Mouse (Mus musculus): ENCODE measurements around the gene Irf9.

The Irf9 gene

GRCm38 (mm10) chr14:55579511-55580496, 23.6 kb upstream of the Irf9 start:
- DNase-seq (ENCODE audit: extremely low spot score, low read depth, low spot score) = no peak

DNA sequence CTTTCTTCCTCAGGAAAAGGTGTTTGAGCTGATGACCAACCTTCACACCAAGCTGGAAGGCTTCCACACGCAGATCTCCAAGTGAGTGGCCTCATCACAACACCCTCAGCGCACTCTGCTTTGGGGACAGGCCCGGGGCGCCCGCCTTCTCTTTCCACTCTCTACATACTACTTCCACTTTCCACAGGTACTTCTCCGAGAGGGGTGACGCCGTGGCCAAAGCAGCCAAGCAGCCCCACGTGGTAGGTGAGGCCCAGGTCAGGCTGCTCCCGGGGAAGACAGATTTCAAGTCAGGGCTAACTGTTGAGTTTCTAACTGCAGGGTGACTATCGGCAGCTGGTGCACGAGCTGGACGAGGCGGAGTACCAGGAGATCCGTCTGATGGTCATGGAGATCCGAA, 22.6 kb upstream of the Irf9 start:
- no peak for DNase-seq (ENCODE audit: extremely low spot score, low read depth, low spot score)

DNA sequence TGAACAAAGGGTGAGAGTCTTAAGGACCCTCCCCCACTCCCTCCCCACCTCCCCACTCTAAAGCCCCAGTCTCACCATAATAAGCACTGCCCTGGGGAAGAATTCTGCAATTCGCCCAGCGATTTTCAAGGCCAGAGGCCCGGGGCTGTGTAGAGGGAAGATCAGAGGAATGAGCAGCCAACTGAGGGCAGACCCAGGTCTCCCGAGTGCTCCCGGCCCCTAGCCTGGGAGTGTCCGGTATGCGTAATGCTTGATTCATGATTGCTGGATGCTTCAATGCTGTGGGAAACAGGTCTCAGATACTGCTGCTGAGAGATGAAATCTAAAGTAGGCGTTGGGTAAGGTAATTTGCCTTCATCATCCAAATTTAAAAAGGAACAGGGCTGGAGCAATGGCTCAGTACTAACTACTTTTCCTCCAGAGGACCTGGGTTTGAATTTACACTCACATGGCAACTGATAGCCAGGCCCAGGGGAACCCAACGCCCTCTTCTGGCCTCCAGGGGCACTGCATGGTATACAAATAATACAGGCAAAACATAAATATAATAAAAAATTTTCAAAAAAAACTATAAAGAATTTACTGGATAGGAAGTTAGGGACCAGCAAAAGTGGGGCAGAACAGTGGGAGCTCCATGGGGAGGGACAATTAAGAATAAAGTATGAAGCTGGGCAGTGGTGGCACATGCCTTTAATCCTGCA, 21.2 kb upstream of the Irf9 start:
- no peak for DNase-seq (ENCODE audit: extremely low spot score, low read depth, low spot score)

GRCm38 (mm10) chr14:55584303-55584701, 19.1 kb upstream of the Irf9 start:
- DNase-seq (ENCODE audit: extremely low spot score, low read depth, low spot score) = no peak

DNA sequence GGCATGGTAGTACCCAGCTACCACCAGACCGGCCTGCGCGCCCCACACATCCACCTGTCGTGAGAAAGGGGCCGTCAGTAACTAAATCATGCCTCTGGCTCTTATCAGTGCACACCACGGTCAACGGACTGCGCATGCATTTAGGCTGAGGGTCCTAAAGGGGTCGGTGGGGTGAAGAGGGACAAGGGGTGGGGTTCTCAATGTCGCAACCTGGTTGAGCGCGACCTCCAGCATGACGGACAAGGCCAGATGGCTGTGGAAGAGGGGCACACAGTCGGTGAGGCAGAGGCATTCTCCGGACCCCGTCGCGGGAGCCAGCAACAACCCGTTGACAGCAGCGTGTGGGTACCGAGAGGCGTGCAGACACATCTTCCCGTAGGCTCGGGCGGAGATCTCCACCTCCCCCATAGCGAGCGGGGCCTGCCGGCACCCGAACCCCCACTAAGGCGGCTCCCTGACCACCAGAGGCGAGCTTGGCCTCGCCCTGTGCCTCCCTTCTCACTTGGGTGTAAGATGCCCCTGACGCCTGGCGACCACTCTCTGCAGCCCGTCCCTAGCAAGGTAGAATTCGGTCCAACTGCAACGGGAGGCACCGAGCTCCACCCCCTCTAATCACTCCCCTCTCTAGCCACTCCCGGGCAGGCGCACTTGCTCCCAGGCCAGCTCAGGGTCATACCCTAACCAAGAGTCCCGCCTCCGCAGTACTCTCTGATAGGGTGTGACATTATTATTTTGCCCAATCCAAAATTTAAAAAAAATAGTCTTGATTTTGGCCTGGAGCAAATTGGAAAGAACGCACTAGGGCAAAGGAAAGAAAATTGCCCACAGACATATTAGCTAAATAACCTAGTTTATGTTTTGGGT, 18.4 kb upstream of the Irf9 start, which contains the start of gene Emc9:
TSS of gene Emc9 (minus strand) at position 601 of the 864 bp plus-strand sequence.
- no peak for DNase-seq (ENCODE audit: extremely low spot score, low read depth, low spot score)

DNA sequence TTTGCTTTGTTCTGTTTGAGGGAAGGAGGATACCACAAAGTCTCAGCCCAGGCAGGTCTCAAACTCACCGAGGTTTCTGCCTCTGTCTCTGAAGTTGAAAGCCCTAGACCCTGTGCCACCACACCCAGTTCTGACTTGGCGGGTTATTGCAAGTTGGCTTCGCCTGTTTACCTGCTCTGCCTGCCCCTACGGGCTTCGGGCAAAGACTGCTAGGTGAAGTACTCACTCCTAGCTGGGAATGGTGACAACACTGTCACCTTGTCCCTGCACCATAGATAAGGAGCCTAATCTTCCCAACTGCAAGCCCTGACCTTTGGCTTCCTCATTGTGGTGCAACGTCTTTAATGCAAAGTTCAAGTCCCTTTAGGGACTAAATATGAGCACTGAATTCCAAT, 17.8 kb upstream of the Irf9 start:
- DNase-seq (ENCODE audit: extremely low spot score, low read depth, low spot score) = no peak

- no peak for DNase-seq (ENCODE audit: extremely low spot score, low read depth, low spot score)
Measured at GRCm38 (mm10) chr14:55586149-55586548, 17.2 kb upstream of the Irf9 start.

GRCm38 (mm10) chr14:55589271-55589670, 14.1 kb upstream of the Irf9 start:
- no peak for DNase-seq (ENCODE audit: extremely low spot score, low read depth, low spot score)

DNA sequence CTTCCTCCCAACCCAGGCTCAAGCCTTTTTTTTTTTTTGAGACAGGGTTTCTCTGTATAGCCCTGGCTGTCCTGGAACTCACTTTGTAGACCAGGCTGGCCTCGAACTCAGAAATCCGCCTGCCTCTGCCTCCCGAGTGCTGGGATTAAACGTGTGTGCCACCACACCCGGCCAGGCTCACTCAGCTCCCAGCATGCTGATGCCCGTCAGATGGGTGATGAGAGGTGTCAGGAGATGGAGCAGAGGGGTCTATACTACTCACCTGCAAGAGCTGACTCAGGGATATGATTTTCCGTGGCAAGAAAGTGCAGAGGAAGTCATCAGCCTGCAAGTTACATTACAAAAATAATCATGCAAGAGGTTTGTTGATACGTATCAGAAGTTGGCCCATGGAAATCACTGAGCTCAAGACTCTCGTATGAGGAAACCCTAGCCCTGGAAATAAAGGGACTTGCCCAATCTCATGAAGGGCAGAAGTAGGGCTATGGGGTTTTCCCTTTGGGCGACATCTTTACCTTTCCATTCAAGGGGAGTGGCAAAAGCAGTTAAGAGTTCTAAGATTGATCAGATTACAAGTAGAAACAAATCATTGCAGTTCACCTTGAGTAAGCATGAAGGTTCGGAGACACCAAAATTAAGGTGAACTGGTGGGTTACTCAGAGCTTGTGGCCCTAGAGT, 13.5 kb upstream of the Irf9 start:
- no peak for DNase-seq (ENCODE audit: extremely low spot score, low read depth, low spot score)

DNA sequence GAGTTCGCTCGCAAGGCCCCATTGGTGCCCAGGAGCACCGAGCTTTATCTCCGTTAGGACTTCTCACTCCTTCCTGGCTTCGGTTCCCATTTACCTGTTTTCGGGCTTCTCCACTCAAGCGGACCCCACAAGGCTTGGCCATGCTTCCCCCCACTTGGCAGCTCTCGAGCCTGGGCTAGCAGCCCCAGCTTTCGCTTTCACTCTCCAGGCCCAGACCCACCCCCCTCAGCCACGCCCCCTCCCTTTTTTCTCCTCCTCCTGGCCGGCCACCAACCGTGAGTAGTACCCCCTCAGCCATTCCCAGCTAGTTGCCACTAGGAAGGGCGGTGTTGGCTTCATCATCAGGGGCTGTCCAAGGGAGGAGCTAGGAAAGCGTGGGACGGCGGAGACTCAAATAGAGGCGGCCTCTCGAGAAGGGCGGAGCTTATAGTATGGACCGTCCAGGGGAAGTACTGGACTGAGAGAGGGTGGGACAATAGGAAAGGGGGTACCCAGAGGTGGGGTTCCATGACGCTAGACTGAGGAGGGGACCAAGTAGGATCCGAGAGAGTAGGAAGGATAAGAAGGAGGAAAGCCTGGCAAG, 12.5 kb upstream of the Irf9 start, which contains the start of gene Psme2:
TSS of gene Psme2 (minus strand) at position 366 of the 583 bp plus-strand sequence.
- peak; percentile 74 for DNase-seq (ENCODE audit: extremely low spot score, low read depth, low spot score)

DNA sequence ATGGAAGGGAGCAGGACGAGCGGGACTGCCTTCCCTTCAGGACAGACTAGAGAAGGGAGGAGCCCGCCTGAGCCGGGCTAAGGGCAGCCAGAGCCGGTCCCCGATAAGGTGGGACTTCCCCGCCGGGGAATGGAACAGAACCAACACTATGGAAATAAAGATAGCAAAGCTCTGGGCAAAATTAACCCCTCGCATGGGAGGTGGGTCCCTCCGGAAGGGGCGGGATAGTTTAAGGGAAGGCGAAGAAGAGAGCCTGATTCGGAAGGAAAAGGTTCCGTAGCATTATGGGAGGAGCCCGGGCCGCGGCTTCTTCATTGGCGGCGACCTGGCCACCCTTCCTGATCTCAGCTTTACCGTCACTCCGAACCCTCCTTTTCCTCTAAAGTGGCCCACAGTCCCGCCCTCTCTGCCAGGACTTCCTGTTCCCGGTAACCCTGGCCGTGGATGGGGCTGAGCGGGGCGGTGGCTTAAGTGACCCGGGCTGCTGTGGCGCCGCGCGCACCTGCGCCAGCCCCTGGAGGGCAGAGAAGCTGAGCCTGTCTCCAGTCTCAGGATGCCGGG, 12.0 kb upstream of the Irf9 start, which contains the start of gene Rnf31:
TSS of gene Rnf31 (plus strand) at position 378 of the 561 bp plus-strand sequence.
- peak; percentile 77 for DNase-seq (ENCODE audit: extremely low spot score, low read depth, low spot score)

DNA sequence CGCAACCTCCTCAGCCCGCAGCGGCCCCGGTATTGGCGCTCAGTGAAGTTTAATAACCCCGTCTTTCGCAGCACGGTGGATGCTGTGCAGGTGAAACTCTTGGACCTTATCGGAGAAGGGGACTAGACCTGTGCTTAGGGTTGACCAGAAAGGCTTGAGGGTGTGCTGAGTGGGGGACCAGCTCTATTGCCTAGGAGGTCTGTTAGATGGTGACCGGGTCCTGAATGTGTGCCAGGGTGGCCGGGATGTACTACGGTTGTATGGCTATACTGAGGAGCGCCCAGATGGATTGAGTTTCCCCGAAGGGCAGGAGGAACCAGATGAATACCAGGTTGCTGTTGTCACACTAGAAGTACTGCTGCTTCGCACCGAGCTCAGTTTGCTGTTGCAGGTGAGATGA, 11.1 kb upstream of the Irf9 start:
- DNase-seq (ENCODE audit: extremely low spot score, low read depth, low spot score) = no peak

GRCm38 (mm10) chr14:55596036-55596690, 7.2 kb upstream of the Irf9 start:
- DNase-seq (ENCODE audit: extremely low spot score, low read depth, low spot score) = no peak

DNA sequence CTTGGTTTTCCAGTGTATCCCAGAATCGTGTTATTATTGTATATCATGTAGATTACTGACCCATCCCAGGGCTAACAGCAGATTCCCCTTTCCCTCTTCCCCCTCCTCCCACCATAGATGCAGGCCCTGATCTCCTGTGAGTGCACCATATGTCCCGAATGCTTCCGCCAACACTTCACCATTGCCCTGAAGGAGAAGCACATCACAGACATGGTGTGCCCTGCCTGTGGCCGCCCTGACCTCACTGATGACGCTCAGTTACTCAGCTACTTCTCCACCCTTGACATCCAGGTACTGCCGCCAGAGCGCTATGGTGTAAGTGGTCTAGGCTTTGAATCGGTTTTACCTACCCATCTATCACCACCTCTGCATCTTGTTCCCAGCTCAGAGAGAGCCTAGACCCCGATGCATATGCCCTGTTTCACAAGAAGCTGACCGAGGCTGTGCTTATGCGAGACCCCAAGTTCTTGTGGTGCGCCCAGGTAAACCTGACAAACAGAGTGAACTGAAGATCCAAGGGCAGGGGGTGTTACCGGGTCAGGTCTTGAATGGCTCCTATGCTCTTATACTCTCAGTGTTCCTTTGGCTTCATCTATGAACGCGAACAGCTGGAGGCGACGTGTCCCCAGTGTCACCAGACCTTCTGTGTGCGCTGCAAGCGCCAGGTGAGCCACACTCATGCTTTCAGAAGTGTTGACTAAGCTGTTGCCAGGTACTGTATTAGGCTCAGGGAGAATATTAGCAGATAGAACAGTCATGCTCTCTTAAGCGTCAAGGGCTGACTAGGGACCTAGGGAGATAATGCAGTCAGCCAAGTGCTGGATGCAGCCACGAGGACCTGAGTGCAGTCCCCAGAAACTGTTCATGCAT, 4.6 kb upstream of the Irf9 start:
- no peak for DNase-seq (ENCODE audit: extremely low spot score, low read depth, low spot score)

DNA sequence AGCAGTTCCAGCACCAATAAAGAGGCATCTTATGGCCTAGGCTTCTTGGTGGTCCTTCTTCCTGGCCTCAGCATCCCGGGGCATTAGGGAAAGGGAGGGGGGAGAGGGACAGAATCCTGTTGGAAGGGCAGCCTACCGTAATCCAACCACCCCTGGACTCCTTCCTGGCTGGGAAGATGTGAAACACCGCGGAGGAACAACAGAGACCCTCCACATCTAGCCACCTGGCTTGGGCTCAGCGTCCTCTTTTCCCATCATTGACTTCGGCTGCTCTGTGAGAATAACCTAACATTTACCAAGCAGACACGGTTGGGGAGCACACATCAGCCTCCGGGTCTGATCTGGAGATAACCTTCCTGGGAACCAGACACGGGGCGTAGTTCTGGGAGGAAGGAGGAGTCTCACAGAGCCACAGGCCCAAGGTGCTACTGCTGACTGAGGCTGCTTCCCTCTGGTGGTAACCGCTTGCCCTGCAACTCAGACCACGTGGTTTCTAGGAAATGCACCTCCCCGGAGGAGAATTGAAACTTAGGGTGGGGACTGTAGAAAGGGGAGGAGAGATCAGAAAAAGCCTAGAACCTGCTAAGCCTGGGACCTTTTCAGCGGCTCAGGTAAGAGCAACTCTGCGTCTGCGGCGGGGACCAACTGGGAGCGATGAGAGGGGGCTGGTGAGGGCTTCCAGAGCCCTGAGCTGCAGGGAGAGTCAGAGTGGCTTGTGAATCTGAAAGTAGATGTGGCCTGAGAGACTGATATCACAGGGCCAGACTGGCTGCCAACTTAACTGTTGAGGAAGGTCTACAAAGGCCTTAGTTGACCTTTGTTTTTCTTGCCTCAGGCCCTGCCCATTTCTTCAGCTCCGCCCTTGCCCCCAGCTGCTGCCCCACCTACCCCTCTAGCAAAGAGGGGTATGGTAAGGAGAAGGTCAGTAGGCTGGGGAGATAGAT, 534 bp downstream of the Irf9 start:
- DNase-seq (ENCODE audit: extremely low spot score, low read depth, low spot score) = peak; percentile 52

GRCm38 (mm10) chr14:55604823-55605222, 1.5 kb downstream of the Irf9 start:
- DNase-seq (ENCODE audit: extremely low spot score, low read depth, low spot score) = no peak

All from hindlimb bud, embryonic 11.5 days (tissue).